Mouse (Mus musculus): ENCODE measurements at regions not wholly inside any gene's neighbourhood (a gene's known extent, or its start where the extent isn't known, plus 50 kb on each side); places are given as distances from the start of the nearest gene placed in this dataset.

DNA sequence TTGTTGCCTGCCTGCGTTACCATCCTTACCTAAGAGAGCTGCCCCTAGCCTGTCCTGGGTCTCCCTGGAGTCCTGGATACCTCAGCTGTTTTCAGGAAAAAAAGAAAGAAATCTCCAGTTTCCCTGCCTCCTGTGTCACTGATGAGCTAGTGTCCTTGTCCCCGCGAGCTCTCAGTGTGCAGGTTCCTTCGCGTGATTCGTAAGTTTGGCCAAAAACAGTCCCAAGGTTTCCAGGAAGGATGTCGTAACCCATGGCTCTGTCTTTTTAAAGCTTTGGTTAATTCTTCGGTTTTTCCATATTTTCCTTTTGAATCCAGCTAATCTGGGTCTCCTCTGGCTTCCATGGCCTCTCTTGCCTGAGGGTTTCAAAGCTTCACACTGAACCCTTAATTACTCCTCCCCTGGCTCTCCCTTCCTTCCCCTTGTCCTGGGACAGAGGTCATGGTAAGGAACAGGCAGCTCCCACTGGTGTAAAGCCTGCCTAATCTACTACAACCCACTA lies 178.5 kb downstream of the Cand1 start:
- Histone ChIP-seq H3K4me3 (no peak overlapping the region), H3K27me3 (ENCODE audit: control insufficient read depth, insufficient read depth, low read length) (no peaks in the 10 kb centered on the region), H3K27ac (no peak overlapping the region; the same call in 1 of the 2 replicates), H3K79me2 (replicated peaks; ENCODE audit: control insufficient read depth, insufficient read depth, low read length) (no peaks in the 10 kb centered on the region), H3K4me1 (ENCODE audit: control insufficient read depth, insufficient read depth, low read length) (peaks cover 23% of the 10 kb centered on the region), H3K36me3 (ENCODE audit: control insufficient read depth, insufficient read depth, low read length) (no peaks in the 10 kb centered on the region; the same call in 1 of the 2 replicates), H3K9ac (ENCODE audit: low read depth, low read length) (no peak overlapping the region)
- DNase-seq, result no peak
- TF ChIP-seq POLR2A (IDR thresholded peaks at IDR 0.05; ENCODE audit: insufficient read depth, low read depth, low read length), result no peak
- no peak for TF ChIP-seq CTCF (IDR thresholded peaks at IDR 0.05)
- no peak for TF ChIP-seq EP300 (IDR thresholded peaks at IDR 0.05; ENCODE audit: insufficient read depth, low read depth, low read length)
- intact Hi-C loops (cut with DNase I), result loop anchor here (5.0 kb wide), 2 partner anchors 69 to 194 kb away; no protein-coding TSS in a partner anchor
- 63% methylated on average over 8 of the region's 8 CpGs for WGBS

DNA sequence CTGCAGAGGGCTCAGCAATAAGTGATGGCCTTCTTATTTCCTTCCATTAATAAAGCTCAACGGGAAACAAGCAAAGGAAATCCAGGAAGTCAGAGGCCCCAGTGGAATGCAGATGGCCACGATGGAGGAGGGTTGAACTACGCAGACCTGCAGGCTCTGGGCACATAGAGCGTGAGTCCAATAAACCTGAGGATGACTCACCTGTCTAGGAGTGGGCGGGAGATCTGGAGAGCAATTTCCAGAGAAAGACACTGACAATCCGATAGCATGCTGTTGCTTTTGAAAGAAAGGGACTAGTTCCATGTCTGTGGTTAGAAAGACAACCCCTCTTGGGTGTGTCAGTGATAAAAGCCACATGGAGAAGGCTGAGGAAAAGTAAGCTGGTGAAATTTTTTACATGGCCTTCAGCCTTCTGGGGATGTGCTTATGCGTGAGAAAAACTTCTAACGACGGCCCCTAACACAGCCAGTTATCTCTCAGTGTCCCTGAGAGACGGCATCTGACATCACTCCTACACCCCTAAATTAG lies 181.3 kb downstream of the Cand1 start:
- Histone ChIP-seq H3K4me3 (no peak overlapping the region), H3K79me2 (replicated peaks; ENCODE audit: control insufficient read depth, insufficient read depth, low read length) (no peaks in the 10 kb centered on the region), H3K4me1 (ENCODE audit: control insufficient read depth, insufficient read depth, low read length) (peaks cover 18% of the 10 kb centered on the region), H3K27me3 (ENCODE audit: control insufficient read depth, insufficient read depth, low read length) (no peaks in the 10 kb centered on the region), H3K9ac (ENCODE audit: low read depth, low read length) (no peak overlapping the region), H3K36me3 (ENCODE audit: control insufficient read depth, insufficient read depth, low read length) (no peaks in the 10 kb centered on the region; the same call in 1 of the 2 replicates), H3K27ac (no peak overlapping the region; the same call in 1 of the 2 replicates)
- TF ChIP-seq CTCF (IDR thresholded peaks at IDR 0.05) (no peak), POLR2A (IDR thresholded peaks at IDR 0.05; ENCODE audit: insufficient read depth, low read depth, low read length) (no peak), EP300 (IDR thresholded peaks at IDR 0.05; ENCODE audit: insufficient read depth, low read depth, low read length) (no peak)
- 56% methylated on average over 10 of the region's 10 CpGs for WGBS
- intact Hi-C loops (cut with DNase I), result no loop called here
- DNase-seq, result no peak

DNA sequence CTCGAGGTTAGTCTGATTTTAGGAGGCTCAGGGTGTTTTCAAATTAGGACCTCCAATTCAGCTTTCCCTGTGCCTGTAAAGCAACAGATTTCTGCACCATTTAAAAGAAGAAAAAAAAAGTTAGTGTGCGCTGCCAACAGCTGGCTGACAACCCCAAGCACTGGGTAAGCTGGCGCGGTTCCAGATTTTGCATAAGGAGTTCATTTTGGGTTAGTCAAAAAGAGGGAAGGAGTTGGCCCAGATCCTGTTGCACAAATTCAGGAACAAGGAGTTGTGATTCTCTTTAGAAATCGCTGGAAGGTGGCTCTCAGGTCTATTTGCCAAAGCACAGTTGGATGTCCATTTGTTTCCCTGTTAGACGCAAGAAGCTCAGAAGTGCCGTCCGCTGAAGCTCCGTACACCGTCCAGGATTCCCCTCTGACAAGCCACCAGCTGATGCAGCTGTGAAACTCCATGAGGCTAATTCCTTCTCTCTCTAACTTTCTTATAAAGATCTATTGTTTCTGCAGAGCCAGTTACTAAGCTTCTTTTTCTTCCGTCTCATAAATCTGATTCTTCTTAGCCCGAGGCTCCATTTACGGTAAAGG lies 184.6 kb downstream of the Cand1 start:
- Histone ChIP-seq H3K4me3 (no peak overlapping the region), H3K79me2 (replicated peaks; ENCODE audit: control insufficient read depth, insufficient read depth, low read length) (no peaks in the 10 kb centered on the region), H3K9ac (ENCODE audit: low read depth, low read length) (no peak overlapping the region), H3K27me3 (ENCODE audit: control insufficient read depth, insufficient read depth, low read length) (no peaks in the 10 kb centered on the region), H3K36me3 (ENCODE audit: control insufficient read depth, insufficient read depth, low read length) (no peaks in the 10 kb centered on the region), H3K4me1 (ENCODE audit: control insufficient read depth, insufficient read depth, low read length) (peaks cover 9% of the 10 kb centered on the region), H3K27ac (no peak overlapping the region)
- intact Hi-C loops (cut with DNase I), result no loop called here
- 0 out of 2 replicates have a peak, but pooled peaks have one; percentile 18 for TF ChIP-seq EP300 (IDR thresholded peaks at IDR 0.05; ENCODE audit: insufficient read depth, low read depth, low read length)
- TF ChIP-seq CTCF (IDR thresholded peaks at IDR 0.05), result no peak
- 50% methylated on average over 13 of the region's 13 CpGs for WGBS
- peak; percentile 57 to 73 for DNase-seq

DNA sequence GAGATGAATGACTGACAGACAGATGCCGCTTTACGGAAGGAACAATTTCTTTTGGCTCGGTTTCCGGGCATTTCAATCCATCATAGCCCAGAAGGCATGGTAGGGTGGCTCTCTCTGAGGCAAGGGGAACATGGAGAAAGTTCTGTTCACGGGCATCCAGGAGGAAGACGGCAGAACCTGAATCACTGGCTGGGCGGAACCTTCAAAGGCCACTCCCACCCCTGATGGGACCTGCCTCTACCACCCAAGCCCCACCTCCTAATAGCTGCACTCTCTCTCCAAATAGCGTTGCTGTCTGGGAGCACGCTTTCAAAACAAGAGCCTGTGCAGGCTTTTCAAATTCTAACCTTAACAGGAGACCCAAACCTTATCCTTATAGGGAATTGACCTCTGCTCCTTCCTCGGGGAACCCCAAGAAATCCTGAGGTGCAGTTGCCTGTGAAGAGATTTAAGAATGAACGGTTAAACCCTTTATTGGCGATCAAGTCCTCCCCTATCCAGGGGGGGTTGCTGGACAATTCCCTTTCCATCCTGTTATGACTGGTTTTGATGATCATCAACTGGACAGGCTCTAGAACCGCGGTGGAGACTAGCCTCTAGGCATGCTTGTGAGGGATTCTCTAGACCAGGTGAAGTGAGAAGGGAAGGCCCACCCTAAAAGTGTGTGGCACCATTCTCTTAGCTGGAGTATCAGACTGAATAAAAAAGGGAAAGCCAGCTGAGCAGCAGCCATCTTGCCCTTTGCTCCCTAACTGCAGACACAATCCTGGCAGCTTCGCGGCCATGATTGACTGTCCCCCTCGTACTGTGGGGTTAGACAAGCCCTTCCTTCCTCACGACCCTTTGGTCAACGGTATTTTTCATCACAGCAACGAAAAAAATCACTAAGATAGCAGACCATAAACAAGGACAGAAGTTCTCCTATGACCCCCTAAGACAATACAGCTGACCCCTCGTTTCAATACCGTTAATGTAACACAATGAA lies 184.5 kb upstream of the Dyrk2 start:
- H3K4me3 ChIP-seq, result no peak overlapping the region
- WGBS, result 80% methylated on average over 22 of the region's 22 CpGs
- H3K79me2 ChIP-seq (replicated peaks; ENCODE audit: control insufficient read depth, insufficient read depth, low read length), result no peaks in the 10 kb centered on the region
- no peaks in the 10 kb centered on the region for H3K27me3 ChIP-seq (ENCODE audit: control insufficient read depth, insufficient read depth, low read length)
- H3K4me1 ChIP-seq (ENCODE audit: control insufficient read depth, insufficient read depth, low read length), result peaks cover 9% of the 10 kb centered on the region
- intact Hi-C loops (cut with DNase I), result no loop called here
- no peak for DNase-seq
- no peak overlapping the region for H3K27ac ChIP-seq
- H3K9ac ChIP-seq (ENCODE audit: low read depth, low read length), result no peak overlapping the region
- no peaks in the 10 kb centered on the region for H3K36me3 ChIP-seq (ENCODE audit: control insufficient read depth, insufficient read depth, low read length)
- TF ChIP-seq POLR2A (IDR thresholded peaks at IDR 0.05; ENCODE audit: insufficient read depth, low read depth, low read length) (no peak), EP300 (IDR thresholded peaks at IDR 0.05; ENCODE audit: insufficient read depth, low read depth, low read length) (no peak), CTCF (IDR thresholded peaks at IDR 0.05) (no peak)

DNA sequence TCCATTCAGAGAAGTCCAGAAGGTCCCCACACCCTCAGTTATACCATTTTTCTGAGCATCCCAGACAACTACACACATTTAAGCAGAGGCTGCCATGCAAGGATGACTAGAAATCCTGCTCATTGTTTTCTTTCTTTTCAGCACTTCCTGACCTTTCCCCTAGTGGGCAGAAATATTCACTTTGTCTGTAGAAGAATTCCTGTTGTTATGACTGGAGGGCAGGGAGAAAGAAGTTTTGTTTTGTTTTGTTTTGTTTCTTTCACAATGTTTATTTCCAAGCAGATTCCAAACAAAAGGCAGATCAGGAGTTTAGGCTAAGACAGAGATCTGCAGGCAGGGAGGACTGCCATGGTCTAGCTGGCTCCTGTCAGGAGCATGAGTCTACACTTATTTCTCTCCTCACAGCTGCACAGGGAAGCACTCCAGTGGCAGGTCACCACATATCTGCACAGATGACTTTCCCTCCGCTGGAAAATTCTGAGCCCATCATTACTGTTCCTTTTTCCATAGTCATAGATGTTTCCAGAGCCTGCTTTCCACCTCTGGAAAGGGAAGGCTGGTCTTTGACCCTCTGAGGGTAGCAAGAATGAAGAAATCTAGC lies 182.5 kb upstream of the Dyrk2 start:
- H3K4me1 ChIP-seq (ENCODE audit: control insufficient read depth, insufficient read depth, low read length), result peaks cover 7% of the 10 kb centered on the region
- no peak overlapping the region for H3K4me3 ChIP-seq
- DNase-seq, result no peak
- no peaks in the 10 kb centered on the region for H3K36me3 ChIP-seq (ENCODE audit: control insufficient read depth, insufficient read depth, low read length)
- no peaks in the 10 kb centered on the region for H3K27me3 ChIP-seq (ENCODE audit: control insufficient read depth, insufficient read depth, low read length)
- no peak overlapping the region for H3K9ac ChIP-seq (ENCODE audit: low read depth, low read length)
- no peaks in the 10 kb centered on the region for H3K79me2 ChIP-seq (replicated peaks; ENCODE audit: control insufficient read depth, insufficient read depth, low read length)
- TF ChIP-seq POLR2A (IDR thresholded peaks at IDR 0.05; ENCODE audit: insufficient read depth, low read depth, low read length) (no peak), CTCF (IDR thresholded peaks at IDR 0.05) (peak; percentile 37)
- intact Hi-C loops (cut with DNase I), result no loop called here
- H3K27ac ChIP-seq, result peak overlapping the region; percentile 58
- WGBS, result 9% methylated on average over 1 of the region's 1 CpGs

Data from heart, adult 2 months (tissue).